ENCODE assay signal across 8 mouse cellular contexts in genomic region chr17:27945546-27946216, GRCm38 (mm10). TPM values are rescaled to one million over a fixed set of nuclear protein-coding genes. Genes with fewer than 3 reads are reported as not detected.
DNase-seq lines count a peak whose midpoint lies in the region; ATAC-seq and TF ChIP-seq lines count a peak whose summit lies in the region.

No protein-coding gene starts in this region.

- H3K9me3 ChIP-seq in heart, postnatal 0 days (replicated peaks; ENCODE audit: control insufficient read depth, low read length): no peaks in the 10 kb centered on the region
- H3K9me3 ChIP-seq in midbrain, embryonic 16.5 days (replicated peaks; ENCODE audit: control insufficient read depth, low read length, poor library complexity, severe bottlenecking): no peaks in the 10 kb centered on the region

- peak overlapping the region; percentile 7; the same call in 1 of the 2 replicates for H3K27ac ChIP-seq in heart, postnatal 0 days (ENCODE audit: low read depth)
- H3K27ac ChIP-seq in midbrain, embryonic 16.5 days (ENCODE audit: low read length): peak overlapping the region; percentile 8

- H3K4me3 ChIP-seq in heart, postnatal 0 days (ENCODE audit: low read depth, low read length): no peak overlapping the region
- no peak overlapping the region for H3K4me3 ChIP-seq in midbrain, embryonic 16.5 days (ENCODE audit: low read depth, low read length)

- 0 out of 2 replicates have a peak, but pooled peaks have one; percentile 12 for ATAC-seq in heart, postnatal 0 days (ENCODE audit: insufficient read depth, low read depth)
- peak; percentile 60 for ATAC-seq in midbrain, embryonic 16.5 days
- ATAC-seq in erythroid progenitor cell, adult 5-6 weeks (replicated peaks; ENCODE audit: low FRiP score, poor library complexity, severe bottlenecking): no peak

- peaks cover 23% of the 10 kb centered on the region for H3K4me1 ChIP-seq in heart, postnatal 0 days (ENCODE audit: control insufficient read depth, insufficient read depth)
- peaks cover 8% of the 10 kb centered on the region for H3K4me1 ChIP-seq in midbrain, embryonic 16.5 days (ENCODE audit: control insufficient read depth, insufficient read depth, low read length)

- no peak overlapping the region for H3K4me2 ChIP-seq in heart, postnatal 0 days (ENCODE audit: low read depth, low read length)
- H3K4me2 ChIP-seq in midbrain, embryonic 16.5 days (ENCODE audit: low read length): no peak overlapping the region

- H3K27me3 ChIP-seq in heart, postnatal 0 days (ENCODE audit: control insufficient read depth, insufficient read depth, low read length): no peaks in the 10 kb centered on the region
- H3K27me3 ChIP-seq in midbrain, embryonic 16.5 days (ENCODE audit: control insufficient read depth, insufficient read depth, low read depth, low read length): no peaks in the 10 kb centered on the region

- peak; percentile 43 to 51 for DNase-seq in layer of hippocampus, postnatal 10 days (ENCODE audit: low spot score in 2 of 2)
- no peak for DNase-seq in layer of hippocampus, adult 9-10 months (ENCODE audit: low spot score)
- peak; percentile 90 for DNase-seq in cerebellum, adult 11 months
- DNase-seq in heart, postnatal 0 days (ENCODE audit: low spot score): no peak
- DNase-seq in kidney, postnatal 36 days: peak; percentile 88 to 90
- DNase-seq in gastrocnemius, adult 18-20 months (ENCODE audit: low spot score): no peak

- 38% methylated on average over 6 of the region's 6 CpGs for WGBS in heart, postnatal 0 days
- WGBS in midbrain, embryonic 16.5 days: 35% methylated on average over 6 of the region's 6 CpGs

- no peak for TF ChIP-seq EP300 in heart, postnatal 0 days (IDR thresholded peaks at IDR 0.05; ENCODE audit: low read depth)

- TF ChIP-seq CTCF in heart, postnatal 0 days (IDR thresholded peaks at IDR 0.05; ENCODE audit: low read depth): no peak

- H3K36me3 ChIP-seq in heart, postnatal 0 days (replicated peaks; ENCODE audit: control insufficient read depth, insufficient read depth, low read length): no peaks in the 10 kb centered on the region
- H3K36me3 ChIP-seq in midbrain, embryonic 16.5 days (ENCODE audit: control insufficient read depth, insufficient read depth, low read length): no peaks in the 10 kb centered on the region

- H3K9ac ChIP-seq in heart, postnatal 0 days (replicated peaks; ENCODE audit: low read depth, low read length): no peak overlapping the region
- no peak overlapping the region for H3K9ac ChIP-seq in midbrain, embryonic 16.5 days (ENCODE audit: low read depth, low read length)

RNA-seq across cellular contexts. Expression of gene Taf11, which starts 36.0 kb away (rescaled TPM):
- 10 to 100 TPM; 31.0 to 31.1 TPM for total RNA-seq in layer of hippocampus, postnatal 10 days (2021)
- 9.2 and 12.1 TPM in 2 replicates for total RNA-seq in heart, postnatal 0 days (2014; rRNA removed; ENCODE audit: low replicate concordance)
- 39.8 and 39.9 TPM in 2 replicates for polyA plus RNA-seq in heart, postnatal 0 days (2015; fragmentation: Nextera tagmentation; extraction: Ambion mirVana)
- polyA plus RNA-seq in midbrain, embryonic 16.5 days (2015; fragmentation: Nextera tagmentation; extraction: Ambion mirVana): 57.8 and 71.9 TPM in 2 replicates
- total RNA-seq in erythroid progenitor cell, adult 5-6 weeks (2015; ENCODE audit: low replicate concordance): 14.3 and 19.8 TPM in 2 replicates
- 15.1 and 15.3 TPM in 2 replicates for total RNA-seq in erythroid progenitor cell, adult 5-6 weeks (2017; ENCODE audit: low replicate concordance)
- 10 to 100 TPM; 16.8 to 17.4 TPM for total RNA-seq in gastrocnemius, adult 18-20 months (2021)

RNA-seq across cellular contexts. Expression of gene Anks1, which starts 36.6 kb away (rescaled TPM):
- 10 to 100 TPM; 40.2 to 46.0 TPM for total RNA-seq in layer of hippocampus, postnatal 10 days (2021)
- total RNA-seq in heart, postnatal 0 days (2014; rRNA removed; ENCODE audit: low replicate concordance): 31.3 and 55.4 TPM in 2 replicates
- polyA plus RNA-seq in heart, postnatal 0 days (2015; fragmentation: Nextera tagmentation; extraction: Ambion mirVana): 7.7 and 11.0 TPM in 2 replicates
- polyA plus RNA-seq in midbrain, embryonic 16.5 days (2015; fragmentation: Nextera tagmentation; extraction: Ambion mirVana): 56.2 and 66.9 TPM in 2 replicates
- 6.1 and 6.7 TPM in 2 replicates for total RNA-seq in erythroid progenitor cell, adult 5-6 weeks (2015; ENCODE audit: low replicate concordance)
- 3.8 and 4.6 TPM in 2 replicates for total RNA-seq in erythroid progenitor cell, adult 5-6 weeks (2017; ENCODE audit: low replicate concordance)
- total RNA-seq in gastrocnemius, adult 18-20 months (2021): 10 to 100 TPM; 10.2 to 11.0 TPM

Comparison
In these comparisons a context has a peak if more than half of its experiments do, and no peak if none do; other contexts are left out.
1. DNase-seq: peak in layer of hippocampus, postnatal 10 days (2 of 2), cerebellum, adult 11 months (single experiment) and kidney, postnatal 36 days (2 of 2); none in layer of hippocampus, adult 9-10 months (single experiment), heart, postnatal 0 days (single experiment) and gastrocnemius, adult 18-20 months (single experiment).